Mouse (Mus musculus) liver, embryonic 13.5 days (tissue): ENCODE data around the gene Ube2l3. TPM values are rescaled to one million over a fixed set of nuclear protein-coding genes. Genes with fewer than 3 reads are reported as not detected.
A peak's percentile ranks its signal among the peaks of the same experiment; 100 is the strongest.
"Not testable (repeated sequence)": the region's sequence is repeated elsewhere in the genome, so short reads cannot be mapped to it uniquely, and the experiment has no call there.

ENCODE experiments used
- ATAC-seq: fragments of 200-750 bp; cut with Nextera tagmentation; 2 replicates; pipeline ENCODE4 v1.8.0; 2017; ENCODE audit warnings: low read depth, mild to moderate bottlenecking, moderate number of reproducible peaks, moderate library complexity
- DNase-seq: peaks from one replicate; pipeline ENCODE4 v3.0.0; 2022
- H3K27ac ChIP-seq: fragments of 300-500 bp; sonication (generic); 2 replicates; pipeline ENCODE4 v1.5.1; 2015; ENCODE audit warnings: moderate library complexity, mild to moderate bottlenecking, inconsistent platforms
- H3K27me3 ChIP-seq: fragments of 300-500 bp; sonication (generic); 2 replicates; pipeline ENCODE4 v1.6.1; 2015; ENCODE audit warnings: mild to moderate bottlenecking, inconsistent platforms
- H3K36me3 ChIP-seq: fragments of 300-500 bp; sonication (generic); 2 replicates; pipeline ENCODE4 v1.6.1; 2015; ENCODE audit warnings: mild to moderate bottlenecking, inconsistent platforms
- H3K4me1 ChIP-seq: fragments of 300-500 bp; sonication (generic); replicated peaks from 2 replicates; pipeline ENCODE4 v1.6.1; 2015; ENCODE audit warnings: inconsistent platforms
- H3K4me2 ChIP-seq: fragments of 300-500 bp; sonication (generic); 2 replicates; pipeline ENCODE4 v1.6.1; 2015; ENCODE audit warnings: inconsistent platforms, mild to moderate bottlenecking, moderate library complexity
- H3K4me3 ChIP-seq: fragments of 300-500 bp; sonication (generic); replicated peaks from 2 replicates; pipeline ENCODE4 v1.5.1; 2015; ENCODE audit warnings: mild to moderate bottlenecking, inconsistent platforms
- H3K9ac ChIP-seq: fragments of 300-500 bp; sonication (generic); 2 replicates; pipeline ENCODE4 v1.6.1; 2015; ENCODE audit warnings: mild to moderate bottlenecking, inconsistent platforms
- H3K9me3 ChIP-seq: fragments of 300-500 bp; sonication (generic); replicated peaks from 2 replicates; pipeline ENCODE4 v1.6.1; 2016; ENCODE audit warnings: inconsistent platforms
- WGBS: fragments of 180-500 bp; shearing (Covaris S2); methylation state at CpG from one replicate; pipeline ENCODE4 v1.1.7; 2015; ENCODE audit not compliant: insufficient replicate concordance; 5-methylcytosine and 5-hydroxymethylcytosine counted together
- polyA plus RNA-seq: library from polyadenylated mRNA; unstranded; fragments of >200 nt; fragmentation: Nextera tagmentation; extraction: Ambion mirVana; gene quantifications from 2 replicates; pipeline ENCODE4 v1.2.1, GENCODE M21; 2015

Ube2l3 gene
- polyA plus RNA-seq, 1 experiment from 2014 or later, result 247 TPM

DNA sequence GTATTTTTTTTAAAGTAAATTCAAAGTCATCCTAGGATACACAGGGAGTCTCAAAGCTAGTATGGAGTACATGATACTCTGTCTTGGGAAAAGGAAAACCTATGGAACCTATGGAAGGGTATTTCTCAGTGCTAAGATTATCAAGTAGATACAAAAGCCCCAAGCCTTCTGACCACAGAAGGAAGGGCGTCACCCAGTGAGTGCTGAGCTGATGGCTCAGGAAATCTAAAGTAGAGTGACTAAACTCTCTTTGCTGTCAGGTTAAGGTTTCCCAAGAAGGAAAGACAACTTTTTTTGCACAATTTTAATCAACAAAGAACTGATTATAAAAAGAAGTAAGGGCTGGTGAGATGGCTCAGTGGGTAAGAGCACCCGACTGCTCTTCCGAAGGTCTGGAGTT, 22.7 kb downstream of the Ube2l3 start:
- no peak overlapping the region for H3K27ac ChIP-seq
- H3K9ac ChIP-seq, result no peak overlapping the region
- H3K4me2 ChIP-seq, result no peak overlapping the region
- ATAC-seq (no peak), DNase-seq (no peak)
- peaks cover 35% of the 10 kb centered on the region for H3K4me1 ChIP-seq
- H3K4me3 ChIP-seq, result no peak overlapping the region
- peaks cover 33% of the 10 kb centered on the region for H3K36me3 ChIP-seq
- 65% methylated on average over 3 of the region's 3 CpGs for WGBS
- no peaks in the 10 kb centered on the region for H3K9me3 ChIP-seq
- H3K27me3 ChIP-seq, result no peaks in the 10 kb centered on the region

GRCm38 (mm10) chr16:17177623-17178170, 24.8 kb downstream of the Ube2l3 start:
- Histone ChIP-seq H3K27ac (no peak overlapping the region), H3K4me2 (no peak overlapping the region), H3K9me3 (no peaks in the 10 kb centered on the region), H3K27me3 (no peaks in the 10 kb centered on the region), H3K36me3 (peaks cover 47% of the 10 kb centered on the region), H3K4me1 (peaks cover 27% of the 10 kb centered on the region), H3K4me3 (no peak overlapping the region), H3K9ac (no peak overlapping the region)
- no peak for DNase-seq
- WGBS, result 85% methylated on average over 1 of the region's 1 CpGs
- ATAC-seq, result no peak

DNA sequence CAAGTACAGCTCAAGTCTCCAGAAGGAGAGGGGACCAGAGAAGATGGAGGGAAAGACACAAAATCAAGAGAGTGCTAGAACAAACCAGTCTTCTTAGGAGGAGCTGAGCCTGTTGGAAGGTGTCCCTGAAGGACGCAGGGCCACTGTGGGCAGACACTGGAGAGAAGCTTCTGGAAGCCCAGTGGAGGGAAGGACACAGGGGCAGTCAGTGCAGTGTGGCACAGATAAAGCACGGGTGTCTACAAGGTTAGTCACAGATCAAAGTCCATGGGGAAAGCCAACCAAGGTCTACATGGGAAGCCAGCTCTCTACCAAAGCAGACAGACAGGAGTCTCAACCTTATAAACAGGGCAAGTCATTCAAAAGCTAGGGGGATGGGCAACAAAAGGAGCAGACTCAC, 26.7 kb downstream of the Ube2l3 start:
- H3K27ac ChIP-seq, result no peak overlapping the region
- no peak overlapping the region for H3K4me3 ChIP-seq
- H3K27me3 ChIP-seq, result no peaks in the 10 kb centered on the region
- peaks cover 64% of the 10 kb centered on the region for H3K36me3 ChIP-seq
- no peak overlapping the region for H3K9ac ChIP-seq
- peaks cover 14% of the 10 kb centered on the region for H3K4me1 ChIP-seq
- 67% methylated on average over 2 of the region's 2 CpGs for WGBS
- H3K9me3 ChIP-seq, result no peaks in the 10 kb centered on the region
- ATAC-seq (no peak), DNase-seq (no peak)
- H3K4me2 ChIP-seq, result no peak overlapping the region

GRCm38 (mm10) chr16:17168049-17168448, 34.4 kb downstream of the Ube2l3 start:
- peaks cover 77% of the 10 kb centered on the region for H3K36me3 ChIP-seq
- 76% methylated on average over 5 of the region's 5 CpGs for WGBS
- no peak overlapping the region for H3K9ac ChIP-seq

DNA sequence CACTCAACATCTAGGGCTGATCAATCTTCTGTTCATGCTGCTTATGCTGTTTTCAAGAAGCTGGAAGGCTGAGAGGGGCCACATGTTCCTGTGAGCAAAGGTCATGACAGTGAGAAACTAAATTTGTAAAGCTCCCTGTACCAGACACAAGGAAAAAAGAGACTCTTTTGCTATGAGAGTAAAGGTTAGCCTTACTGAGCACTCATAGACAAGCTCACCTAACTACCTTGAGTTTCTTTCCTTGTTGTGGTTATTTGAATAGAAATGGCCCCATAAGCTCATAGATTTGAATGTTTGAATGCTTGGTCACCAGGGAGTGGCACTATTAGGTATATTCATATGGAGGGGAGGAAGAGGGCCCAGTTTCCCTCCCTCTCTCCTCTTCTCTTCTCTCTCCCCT, 35.3 kb downstream of the Ube2l3 start:
- H3K4me2 ChIP-seq, result no peak overlapping the region
- H3K4me1 ChIP-seq, result no peaks in the 10 kb centered on the region
- H3K4me3 ChIP-seq, result no peak overlapping the region
- DNase-seq (no peak), ATAC-seq (no peak)
- no peak overlapping the region for H3K9ac ChIP-seq
- H3K9me3 ChIP-seq, result no peaks in the 10 kb centered on the region
- no peaks in the 10 kb centered on the region for H3K27me3 ChIP-seq
- H3K27ac ChIP-seq, result no peak overlapping the region
- peaks cover 75% of the 10 kb centered on the region for H3K36me3 ChIP-seq

More at GRCm38 (mm10) chr16:17168049-17168448, 34.4 kb downstream of the Ube2l3 start:
- H3K9me3 ChIP-seq, result no peaks in the 10 kb centered on the region
- no peaks in the 10 kb centered on the region for H3K27me3 ChIP-seq
- H3K4me1 ChIP-seq, result no peaks in the 10 kb centered on the region
- DNase-seq (no peak), ATAC-seq (no peak)
- no peak overlapping the region for H3K4me3 ChIP-seq
- H3K27ac ChIP-seq, result no peak overlapping the region
- H3K4me2 ChIP-seq, result no peak overlapping the region

DNA sequence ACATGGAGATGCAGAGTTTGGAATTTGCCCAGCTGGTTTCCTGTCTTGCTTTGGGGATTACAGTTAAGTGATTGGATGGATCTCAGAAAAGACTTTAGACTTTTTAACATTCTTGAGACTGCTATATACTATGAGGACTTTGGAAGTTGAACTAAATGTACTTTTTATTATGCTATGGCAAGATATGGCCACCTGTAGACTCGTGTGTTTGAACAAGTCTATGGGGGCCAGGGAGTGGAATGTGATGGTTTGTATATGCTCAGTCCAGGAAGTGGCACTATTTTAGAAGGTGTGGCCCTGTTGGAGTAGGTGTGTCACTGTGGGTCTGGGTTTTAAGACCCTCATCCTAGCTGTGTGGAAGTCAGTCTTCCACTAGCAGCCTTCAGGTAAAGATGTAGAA, 37.0 kb downstream of the Ube2l3 start:
- H3K27me3 ChIP-seq, H3K9ac ChIP-seq, H3K9me3 ChIP-seq, H3K27ac ChIP-seq, H3K4me3 ChIP-seq, DNase-seq, H3K4me1 ChIP-seq, ATAC-seq, H3K4me2 ChIP-seq: not testable (repeated sequence)
- peaks cover 64% of the 10 kb centered on the region for H3K36me3 ChIP-seq
- WGBS, result 78% methylated on average over 1 of the region's 1 CpGs

- no peak for DNase-seq
- no peaks in the 10 kb centered on the region for H3K9me3 ChIP-seq
- H3K4me3 ChIP-seq, result no peak overlapping the region
- H3K27me3 ChIP-seq, result no peaks in the 10 kb centered on the region
- H3K9ac ChIP-seq, result no peak overlapping the region
- no peak for ATAC-seq
- H3K36me3 ChIP-seq, result peaks cover 79% of the 10 kb centered on the region
- no peak overlapping the region for H3K27ac ChIP-seq
- H3K4me1 ChIP-seq, result no peaks in the 10 kb centered on the region
- 80% methylated on average over 2 of the region's 2 CpGs for WGBS
- no peak overlapping the region for H3K4me2 ChIP-seq
Measured at GRCm38 (mm10) chr16:17154346-17154745, 48.1 kb downstream of the Ube2l3 start.

GRCm38 (mm10) chr16:17151874-17152273, 50.6 kb downstream of the Ube2l3 start:
- DNase-seq, result no peak
- Histone ChIP-seq H3K27me3 (no peaks in the 10 kb centered on the region), H3K36me3 (peaks cover 55% of the 10 kb centered on the region), H3K9ac (no peak overlapping the region), H3K4me3 (no peak overlapping the region), H3K4me1 (peaks cover 17% of the 10 kb centered on the region), H3K4me2 (no peak overlapping the region), H3K27ac (no peak overlapping the region), H3K9me3 (no peaks in the 10 kb centered on the region)
- WGBS, result 88% methylated on average over 4 of the region's 4 CpGs
- ATAC-seq, result no peak

- Histone ChIP-seq H3K9ac (no peak overlapping the region), H3K4me1 (peaks cover 20% of the 10 kb centered on the region), H3K4me3 (no peak overlapping the region), H3K27ac (no peak overlapping the region), H3K9me3 (no peaks in the 10 kb centered on the region), H3K27me3 (no peaks in the 10 kb centered on the region), H3K4me2 (no peak overlapping the region), H3K36me3 (peaks cover 43% of the 10 kb centered on the region)
- 73% methylated on average over 7 of the region's 7 CpGs for WGBS
- ATAC-seq (no peak), DNase-seq (no peak)
Measured at GRCm38 (mm10) chr16:17150520-17151258, 51.8 kb downstream of the Ube2l3 start.

GRCm38 (mm10) chr16:17148084-17148483, 54.4 kb downstream of the Ube2l3 start:
- Histone ChIP-seq H3K36me3 (peaks cover 19% of the 10 kb centered on the region), H3K4me2 (peak overlapping the region; percentile 98), H3K4me1 (peaks cover 20% of the 10 kb centered on the region), H3K27me3 (no peaks in the 10 kb centered on the region), H3K9ac (peak overlapping the region; percentile 78), H3K9me3 (no peaks in the 10 kb centered on the region), H3K4me3 (peak overlapping the region; percentile 70), H3K27ac (peak overlapping the region; percentile 45; the same call in 1 of the 2 replicates)
- DNase-seq (peak; percentile 58), ATAC-seq (peak; percentile 62)
- 8% methylated on average over 16 of the region's 16 CpGs for WGBS

DNA sequence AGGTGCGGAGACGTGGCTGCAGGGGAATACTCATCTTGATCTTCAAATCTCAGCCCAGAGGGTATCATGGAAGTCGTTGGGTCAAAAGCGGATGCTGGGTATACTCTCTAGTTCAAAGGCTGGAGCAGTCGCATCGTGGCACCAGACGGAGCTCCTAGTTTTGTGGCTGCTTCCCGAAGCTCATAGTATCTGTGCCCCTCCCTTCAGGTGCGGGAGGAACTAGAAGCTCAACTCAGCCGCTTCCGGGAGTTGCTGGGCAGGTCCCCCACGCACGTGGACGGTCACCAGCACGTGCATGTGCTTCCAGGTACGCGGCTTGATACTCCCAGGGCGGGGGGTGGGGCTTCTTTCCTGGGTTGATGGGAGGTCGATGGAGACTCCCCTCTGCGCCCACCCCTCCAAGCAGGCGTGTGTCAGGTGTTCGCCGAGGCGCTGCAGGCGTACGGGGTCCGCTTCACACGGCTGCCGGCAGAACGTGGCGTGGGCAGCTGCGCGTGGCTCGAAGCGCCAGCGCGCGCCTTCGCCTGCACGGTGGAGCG, 55.0 kb downstream of the Ube2l3 start:
- H3K4me2 ChIP-seq, result peak overlapping the region; percentile 98
- peak; percentile 17 for ATAC-seq
- H3K4me1 ChIP-seq, result peaks cover 20% of the 10 kb centered on the region
- H3K4me3 ChIP-seq, result peak overlapping the region; percentile 70
- under 1% methylated on average over 41 of the region's 41 CpGs for WGBS
- H3K9ac ChIP-seq, result peak overlapping the region; percentile 78
- peaks cover 13% of the 10 kb centered on the region; the same call in 1 of the 2 replicates for H3K36me3 ChIP-seq
- H3K9me3 ChIP-seq, result no peaks in the 10 kb centered on the region
- DNase-seq, result peak; percentile 9
- no peaks in the 10 kb centered on the region for H3K27me3 ChIP-seq
- H3K27ac ChIP-seq, result peak overlapping the region; percentile 18; the same call in 1 of the 2 replicates
